Mouse (Mus musculus): ENCODE data around the gene Mccc2.

The Mccc2 gene

DNA sequence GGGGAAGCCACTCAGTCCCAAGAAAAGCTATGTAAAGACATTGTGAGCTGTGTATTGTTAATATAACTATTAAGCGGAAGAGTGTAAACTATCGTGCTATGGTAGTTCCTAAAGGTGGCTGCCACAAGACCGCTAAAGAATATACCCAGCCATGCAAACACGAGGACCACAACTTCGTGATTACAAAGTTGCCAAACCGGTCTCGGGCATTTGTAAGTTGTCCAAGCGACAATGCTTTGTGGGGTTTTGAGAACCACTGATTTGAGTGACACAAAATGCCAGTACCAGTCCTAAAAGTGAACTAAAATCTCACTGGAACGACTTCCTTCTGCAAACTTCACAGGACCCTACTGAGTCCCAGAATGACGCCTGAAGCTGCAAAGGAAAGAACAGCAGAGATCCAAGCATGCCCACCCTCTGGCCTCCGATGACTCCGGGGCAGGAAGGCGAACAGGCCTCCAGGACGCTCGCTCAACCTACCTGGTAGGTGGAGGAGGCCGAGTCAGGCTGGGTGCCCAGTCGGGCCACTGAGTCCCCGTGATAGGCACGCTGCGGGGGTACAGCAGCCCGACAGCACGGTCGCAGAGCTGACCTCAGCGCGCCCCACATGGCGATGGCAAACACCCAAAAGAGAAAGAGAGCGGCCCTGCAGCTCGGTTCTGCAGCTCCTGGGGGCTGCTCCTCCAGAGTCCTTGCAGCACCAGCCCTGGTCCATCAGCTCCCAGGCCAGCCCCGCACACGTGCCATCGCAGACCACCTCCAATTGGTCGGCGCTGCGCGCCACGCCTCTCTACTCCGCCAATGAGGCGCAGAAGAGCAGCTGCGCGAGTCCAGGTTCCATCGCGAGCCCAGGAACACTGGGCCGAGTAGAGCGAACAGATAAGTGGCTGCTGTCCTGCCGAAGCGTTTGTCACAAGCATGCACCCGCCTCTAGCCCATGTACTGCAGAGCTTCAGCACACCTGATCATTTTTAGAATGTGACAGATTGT is at the start of gene Mccc2:
Mccc2 (minus strand) TSS at position 734 of the 990 bp plus-strand sequence.
- DNase-seq: peak; percentile 93

- DNase-seq: no peak
Measured at GRCm38 (mm10) chr13:100063936-100064335, 48.5 kb upstream of the Mccc2 start.

- peak; percentile 10 for DNase-seq
Measured at GRCm38 (mm10) chr13:100057738-100058137, 42.3 kb upstream of the Mccc2 start.

DNA sequence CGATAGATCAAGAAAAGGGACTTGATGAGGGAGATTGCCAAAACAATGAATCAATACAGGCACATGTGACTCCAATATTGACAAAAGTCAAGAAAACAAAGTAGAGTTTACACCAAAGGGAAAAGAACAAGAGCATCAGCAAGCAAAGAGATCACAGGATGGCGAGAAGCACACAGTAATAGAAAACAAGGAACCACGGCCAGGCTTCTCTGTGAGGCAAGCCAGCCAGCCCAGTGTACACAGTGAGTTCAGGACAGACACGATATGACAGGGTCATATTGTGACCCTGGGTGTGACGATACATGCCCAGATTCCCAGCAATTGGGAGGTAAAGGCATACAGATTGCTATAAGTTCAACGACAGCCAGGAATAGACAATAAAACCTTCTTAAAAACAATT is 10.6 kb upstream of the Mccc2 start:
- no peak for DNase-seq

DNA sequence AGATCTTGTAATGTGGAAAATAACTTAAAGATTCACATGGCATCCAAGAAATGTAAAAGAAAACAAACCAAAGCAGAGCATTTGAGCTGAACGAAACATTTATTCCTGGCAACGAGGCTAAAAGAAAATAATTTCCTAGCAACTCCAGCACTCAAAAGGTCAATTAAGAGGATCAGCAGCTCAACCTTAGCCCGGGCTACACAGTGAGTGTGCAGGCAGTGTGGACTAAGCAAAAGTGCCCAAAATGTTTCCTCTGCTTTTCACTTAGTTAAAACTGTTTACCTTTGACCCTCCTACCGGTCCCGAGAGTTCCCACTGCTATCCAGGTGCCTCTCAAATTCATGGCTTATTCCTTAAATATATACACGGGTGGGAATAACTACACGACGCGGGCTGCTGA is 1.5 kb upstream of the Mccc2 start:
- DNase-seq: no peak

DNA sequence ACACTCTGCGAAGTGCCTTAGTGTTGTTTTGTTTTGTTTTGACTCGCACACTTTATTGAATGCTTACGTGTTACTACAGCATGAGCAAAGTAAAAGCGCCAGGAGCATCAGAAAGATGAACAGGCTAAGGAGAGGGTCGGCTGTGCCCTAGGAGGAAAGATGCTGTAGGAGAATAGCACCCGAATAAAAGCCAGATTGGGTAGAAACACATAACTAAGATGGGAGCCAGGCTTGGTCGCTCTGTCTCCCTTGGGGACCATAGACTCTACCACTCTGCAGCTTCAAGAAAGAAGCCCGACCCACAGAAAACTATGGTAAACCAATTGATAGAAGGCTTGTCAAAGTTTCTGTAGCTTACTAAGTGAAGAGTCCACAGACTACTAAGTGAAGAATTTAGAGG is 498 bp upstream of the Mccc2 start:
- no peak for DNase-seq

- no peak for DNase-seq
Measured at GRCm38 (mm10) chr13:100005911-100006496, 9.4 kb downstream of the Mccc2 start.

DNA sequence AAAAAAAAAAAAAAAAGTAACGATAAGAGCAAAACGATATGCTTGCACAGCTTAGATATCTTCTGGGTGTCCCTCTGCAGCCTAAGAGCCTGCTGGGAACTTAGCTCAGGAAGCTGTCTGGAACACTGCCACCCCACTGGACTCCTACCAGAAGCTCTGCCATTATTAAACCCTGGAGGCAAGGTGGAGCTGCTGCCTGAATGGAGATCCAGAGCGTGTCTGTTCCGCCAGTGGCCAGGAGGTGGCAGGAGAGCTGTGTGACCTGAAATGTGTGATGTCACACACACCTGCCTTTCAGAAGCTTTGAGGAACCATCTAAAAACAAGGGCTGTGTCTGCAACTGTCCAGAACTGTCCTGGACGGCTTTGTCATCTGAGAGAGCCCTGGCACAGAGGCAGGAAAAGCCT is 13.6 kb downstream of the Mccc2 start:
- DNase-seq: peak; percentile 89

DNA sequence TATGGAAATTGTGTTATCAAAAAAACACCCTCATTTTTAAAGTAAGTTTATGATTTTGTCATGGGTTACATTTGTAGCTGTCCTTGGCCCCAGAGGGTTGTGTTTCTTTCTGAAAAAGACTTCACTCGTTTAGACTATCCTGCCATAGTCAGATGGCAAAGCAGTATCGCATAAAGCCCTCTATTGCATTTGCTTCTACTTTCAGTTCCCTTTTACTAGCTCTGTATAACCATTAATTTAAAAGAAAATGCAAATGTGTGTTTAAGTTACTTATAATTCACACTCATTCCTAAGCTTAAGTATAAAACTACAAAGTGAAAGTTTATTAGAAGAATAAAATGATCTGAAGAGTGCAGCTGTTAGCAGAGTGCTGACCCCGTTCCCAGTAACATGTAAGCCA is 16.4 kb downstream of the Mccc2 start:
- no peak for DNase-seq

GRCm38 (mm10) chr13:99998099-99998498 is 17.3 kb downstream of the Mccc2 start:
- DNase-seq: no peak

- no peak for DNase-seq
Measured at GRCm38 (mm10) chr13:99989592-99989991, 25.8 kb downstream of the Mccc2 start.

- DNase-seq: no peak
Measured at GRCm38 (mm10) chr13:99983320-99983719, 32.1 kb downstream of the Mccc2 start.

GRCm38 (mm10) chr13:99979406-99979805 is 36.0 kb downstream of the Mccc2 start:
- no peak for DNase-seq

DNA sequence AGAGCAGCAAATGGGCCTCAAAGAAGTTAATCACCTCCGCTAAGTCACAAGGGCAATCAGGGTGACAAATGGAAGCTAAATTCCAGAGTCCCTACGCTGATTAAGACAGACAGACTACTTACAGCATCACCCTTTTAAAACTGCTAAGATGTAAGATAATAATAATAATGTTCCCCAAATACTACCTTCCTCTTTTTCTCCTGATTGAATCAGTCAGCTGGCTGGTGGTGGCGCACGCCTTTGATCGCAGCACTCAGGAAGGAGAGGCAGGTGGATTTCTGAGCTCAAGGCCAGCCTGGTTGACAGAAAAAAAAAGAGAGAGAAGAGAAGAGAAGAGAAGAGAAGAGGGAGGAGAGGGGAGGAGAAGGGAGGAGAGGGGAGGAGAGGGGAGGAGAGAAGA is 45.4 kb downstream of the Mccc2 start:
- no peak for DNase-seq

DNA sequence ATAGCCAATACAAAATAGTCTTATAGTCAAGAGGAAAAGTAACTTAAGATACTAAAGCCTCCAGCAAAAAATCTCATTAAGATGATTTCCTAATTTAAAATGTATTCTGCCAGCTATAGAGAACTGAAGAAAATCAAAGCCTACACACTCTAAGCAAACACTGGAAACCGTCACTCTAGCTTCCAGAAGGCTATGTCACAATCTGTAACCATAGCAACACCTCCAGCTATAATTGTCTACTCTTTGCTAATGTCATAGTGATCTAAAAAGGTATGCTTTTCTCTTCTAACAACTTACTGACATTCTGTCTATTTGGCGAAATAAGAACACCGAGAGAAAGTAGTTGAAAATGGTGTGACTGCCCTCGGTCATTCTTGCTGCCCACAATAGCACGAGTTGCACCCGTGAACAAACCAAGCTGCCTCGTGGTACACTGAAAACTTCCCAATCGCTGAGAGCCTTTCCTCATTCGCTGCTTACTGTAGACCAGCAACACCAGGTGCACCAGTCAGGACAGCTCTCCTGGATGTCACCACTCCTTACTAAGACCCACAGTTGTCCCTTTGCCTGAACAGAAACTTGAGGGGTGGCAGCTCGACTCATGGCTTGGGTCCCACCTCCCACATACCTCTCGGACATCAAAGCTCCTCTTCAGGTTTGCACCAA is 48.3 kb downstream of the Mccc2 start:
- no peak for DNase-seq

GRCm38 (mm10) chr13:99963814-99964213 is 51.6 kb downstream of the Mccc2 start:
- no peak for DNase-seq

- DNase-seq: no peak
Measured at GRCm38 (mm10) chr13:99961661-99962060, 53.8 kb downstream of the Mccc2 start.

- no peak for DNase-seq
Measured at GRCm38 (mm10) chr13:99955591-99955944, 59.9 kb downstream of the Mccc2 start.

- DNase-seq: no peak
Measured at GRCm38 (mm10) chr13:99954902-99955590, 60.4 kb downstream of the Mccc2 start.

- no peak for DNase-seq
Measured at GRCm38 (mm10) chr13:99947417-99947816, 68.0 kb downstream of the Mccc2 start.

DNA sequence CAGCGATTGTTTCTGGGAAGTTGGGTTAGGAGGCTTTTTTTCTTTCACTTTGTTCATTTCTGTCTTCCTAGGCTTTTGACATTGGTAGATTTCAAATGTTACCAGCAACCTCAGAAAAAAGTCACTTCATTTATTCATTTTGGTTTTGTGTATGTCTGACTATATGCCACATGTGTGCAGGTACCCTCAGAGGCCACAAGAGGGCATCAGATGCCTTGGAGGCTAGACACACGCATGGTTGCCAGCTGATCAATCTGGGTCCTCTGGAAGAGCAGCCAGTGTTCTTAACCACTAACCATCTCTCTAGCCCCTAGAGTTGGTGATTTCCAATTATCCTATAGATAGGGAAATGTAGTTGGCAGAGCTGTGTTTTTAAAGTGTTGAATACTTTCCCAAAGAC is 71.9 kb downstream of the Mccc2 start:
- no peak for DNase-seq

GRCm38 (mm10) chr13:99940601-99941000 is 74.8 kb downstream of the Mccc2 start:
- peak; percentile 15 for DNase-seq

DNA sequence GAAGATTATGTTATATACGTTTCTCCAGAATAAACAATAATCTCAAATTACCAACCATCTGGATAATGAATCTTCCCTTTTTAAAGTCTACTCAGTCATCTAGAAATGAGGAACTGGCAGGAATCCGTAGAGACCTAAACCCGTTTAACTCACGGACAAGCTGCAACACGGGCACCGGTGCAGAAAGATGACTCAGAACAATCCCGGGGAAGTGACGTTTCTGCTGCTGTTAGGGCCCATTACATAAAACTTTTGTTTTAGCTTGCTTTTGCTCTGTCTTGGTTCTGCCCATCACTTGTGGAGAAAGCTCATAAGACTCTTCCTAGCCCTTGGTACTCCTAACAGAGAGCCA is 76.1 kb downstream of the Mccc2 start:
- no peak for DNase-seq

Data from kidney, postnatal 10 days (tissue).